Mouse (Mus musculus): ENCODE results near the gene Nbeal1.

GRCm38 (mm10) chr1:60376556-60376955, 196.2 kb downstream of the Nbeal1 start:
- no peak for TF ChIP-seq CTCF (IDR thresholded peaks at IDR 0.05; ENCODE audit: insufficient read depth, low read depth, low read length)
- TF ChIP-seq POLR2A (IDR thresholded peaks at IDR 0.05; ENCODE audit: insufficient read depth, low read depth, low read length) = no peak

All from olfactory bulb, adult 2 months (tissue).